Mouse (Mus musculus): Measurements from ENCODE around the gene Inf2. TPM values are rescaled to one million over a fixed set of nuclear protein-coding genes. Genes with fewer than 3 reads are reported as not detected.

Inf2 gene
- polyA plus RNA-seq (2017; shearing (Covaris generic)), result 34.5 TPM

DNA sequence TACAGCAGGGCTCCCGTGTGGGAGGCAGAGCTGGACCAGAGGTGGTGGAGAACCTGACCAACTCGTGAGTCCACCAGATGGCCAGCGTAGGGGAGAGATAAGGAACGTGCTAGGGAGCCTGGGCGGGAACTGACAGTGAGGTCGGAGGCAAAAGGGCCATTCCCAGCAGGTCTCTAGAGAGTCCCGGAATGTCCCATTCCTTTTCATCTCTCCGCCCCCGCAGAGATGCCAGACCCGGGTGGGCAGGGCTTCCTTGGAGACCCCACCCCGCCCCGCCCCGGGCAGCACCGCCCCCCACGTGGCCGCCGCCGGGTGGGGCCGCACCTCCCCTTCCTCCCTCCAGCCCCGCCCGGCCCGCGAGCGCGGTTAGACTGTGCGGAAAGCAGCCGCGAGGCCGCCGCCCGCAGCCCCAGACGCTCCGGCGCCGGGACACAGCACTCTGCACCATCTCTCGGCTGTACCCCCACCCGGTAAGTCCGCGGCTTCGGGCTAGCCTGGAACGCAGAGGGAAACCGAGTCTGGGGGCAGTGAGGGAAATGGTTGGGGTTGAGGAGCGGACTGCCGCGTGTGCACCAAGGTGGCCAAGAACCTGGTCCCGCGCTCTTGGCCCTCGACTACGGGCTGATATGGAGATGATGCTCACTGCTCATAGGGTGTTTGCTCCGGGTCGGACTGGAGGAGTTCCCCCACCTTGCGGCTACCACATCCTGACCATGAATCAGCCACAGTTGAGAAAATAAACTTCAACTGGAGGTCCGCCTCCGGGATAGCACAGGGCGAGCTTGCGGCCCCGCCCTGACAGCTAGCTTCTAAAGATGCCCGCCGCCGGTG is at the start of gene Inf2:
TSS of gene Inf2 (plus strand) at position 359 of the 831 bp plus-strand sequence.

DNA sequence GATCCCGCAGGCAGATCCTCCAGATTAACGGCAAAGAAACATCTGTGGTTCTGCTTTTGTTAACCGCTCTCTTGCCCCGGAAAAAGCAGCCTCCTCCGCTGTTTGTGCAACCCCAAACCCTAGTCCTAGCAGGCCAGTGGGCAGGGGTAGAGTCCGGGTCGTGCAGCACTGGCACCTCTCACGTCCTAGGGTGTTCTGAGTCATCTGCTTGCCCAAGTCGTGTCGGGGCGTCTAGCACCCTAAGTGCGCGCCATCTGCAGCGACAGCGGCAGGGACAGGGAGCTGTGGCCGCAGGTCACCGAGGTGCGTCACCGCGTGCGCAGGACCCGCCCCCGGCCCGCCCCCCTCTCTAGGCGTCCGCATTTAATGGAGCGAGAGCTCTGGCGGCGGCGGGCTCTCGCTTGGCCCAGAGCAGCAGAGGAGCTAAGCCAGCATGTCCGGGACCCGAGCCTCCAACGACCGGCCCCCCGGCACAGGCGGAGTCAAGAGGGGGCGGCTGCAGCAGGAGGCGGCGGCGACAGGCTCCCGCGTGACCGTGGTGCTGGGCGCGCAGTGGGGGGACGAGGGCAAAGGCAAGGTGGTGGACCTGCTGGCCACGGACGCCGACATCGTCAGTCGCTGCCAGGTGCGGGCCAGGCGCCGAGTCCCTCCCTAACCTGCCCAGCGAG is 31.2 kb downstream of the Inf2 start, which contains the start of gene Adssl1:
TSS of gene Adssl1 (plus strand) at position 360 of the 668 bp plus-strand sequence.

DNA sequence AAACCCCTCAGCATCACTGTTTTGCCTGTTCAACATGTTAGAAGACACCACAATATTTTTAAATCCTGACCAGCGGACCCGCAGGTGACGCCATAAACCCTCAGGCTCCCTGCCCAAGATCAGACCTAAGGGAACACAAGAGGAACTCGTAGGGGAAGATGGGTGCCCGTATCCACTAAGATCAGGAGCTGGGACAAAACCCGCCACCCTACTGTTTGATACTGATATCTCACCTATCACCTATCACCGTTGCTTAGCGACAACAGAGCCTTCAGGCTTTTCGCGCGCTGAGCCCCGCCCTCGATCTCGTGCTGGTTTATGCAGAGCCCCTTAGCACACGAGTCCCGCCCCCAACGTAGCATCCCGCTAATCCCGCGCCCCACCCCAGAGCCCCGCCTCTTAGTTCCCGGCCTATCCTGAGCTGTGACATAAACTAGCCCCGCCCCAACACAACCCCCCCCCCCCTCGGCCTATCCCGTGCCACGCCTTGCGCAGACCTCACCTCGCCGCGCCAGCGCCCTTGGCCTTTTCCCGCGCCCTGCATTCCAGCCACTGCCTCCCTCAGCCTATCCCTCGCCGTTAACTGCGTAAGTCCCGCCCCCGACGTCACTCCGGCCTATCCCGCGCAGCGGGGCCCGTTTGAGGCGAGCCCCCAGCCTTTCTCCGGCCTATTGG is 55.7 kb downstream of the Inf2 start, which contains the start of gene Siva1:
TSS of gene Siva1 (plus strand) at position 500 of the 675 bp plus-strand sequence.

Other genes starting within 250 kb of the Inf2 start
- gene A530016L24Rik, start 99.3 kb upstream of the Inf2 start, polyA plus RNA-seq (2017; shearing (Covaris generic)), result not detected
- gene Tmem179, start 72.0 kb upstream of the Inf2 start, polyA plus RNA-seq (2017; shearing (Covaris generic)), result not detected
- gene Adssl1, start 31.3 kb downstream of the Inf2 start, polyA plus RNA-seq (2017; shearing (Covaris generic)), result 2.0 TPM
- 20.4 TPM for gene Siva1, start 55.9 kb downstream of the Inf2 start, polyA plus RNA-seq (2017; shearing (Covaris generic))
- 122 TPM for gene Akt1, start 86.1 kb downstream of the Inf2 start, polyA plus RNA-seq (2017; shearing (Covaris generic))
- 4.4 TPM for gene Zbtb42, start 90.0 kb downstream of the Inf2 start, polyA plus RNA-seq (2017; shearing (Covaris generic))
- gene Cep170b, start 131.7 kb downstream of the Inf2 start, polyA plus RNA-seq (2017; shearing (Covaris generic)), result 19.6 TPM
- gene Pld4, start 171.9 kb downstream of the Inf2 start, polyA plus RNA-seq (2017; shearing (Covaris generic)), result 0.30 TPM
- not detected for gene Ahnak2, start 213.9 kb downstream of the Inf2 start, polyA plus RNA-seq (2017; shearing (Covaris generic))
- gene Clba1, start 220.2 kb downstream of the Inf2 start, polyA plus RNA-seq (2017; shearing (Covaris generic)), result not detected
- gene Cdca4, start 240.6 kb downstream of the Inf2 start, polyA plus RNA-seq (2017; shearing (Covaris generic)), result 38.0 TPM